Mouse (Mus musculus) limb, embryonic 12.5 days (tissue): ENCODE data around the gene Ppp4r3b. TPM values are rescaled to one million over a fixed set of nuclear protein-coding genes. Genes with fewer than 3 reads are reported as not detected.

Experiments used
- ATAC-seq: fragments of 200-750 bp; cut with Nextera tagmentation; 2 replicates; pipeline ENCODE4 v1.8.0; 2017; ENCODE audit warnings: low read depth, moderate TSS enrichment; ENCODE audit not compliant: insufficient number of reproducible peaks, insufficient read depth, low FRiP score, low TSS enrichment
- H3K27ac ChIP-seq: fragments of 300-500 bp; sonication (generic); 2 replicates; pipeline ENCODE4 v1.5.1; 2016; ENCODE audit warnings: mild to moderate bottlenecking, moderate library complexity
- H3K27me3 ChIP-seq: fragments of 300-500 bp; sonication (generic); 2 replicates; pipeline ENCODE4 v1.6.1; 2016; ENCODE audit warnings: mild to moderate bottlenecking, moderate library complexity
- H3K36me3 ChIP-seq: fragments of 300-500 bp; sonication (generic); 2 replicates; pipeline ENCODE4 v1.6.1; 2016; ENCODE audit warnings: mild to moderate bottlenecking, moderate library complexity
- H3K4me1 ChIP-seq: fragments of 300-500 bp; sonication (generic); replicated peaks from 2 replicates; pipeline ENCODE4 v1.6.1; 2016
- H3K4me2 ChIP-seq: fragments of 300-500 bp; sonication (generic); 2 replicates; pipeline ENCODE4 v1.6.1; 2016; ENCODE audit warnings: mild to moderate bottlenecking, moderate library complexity
- H3K4me3 ChIP-seq: fragments of 300-500 bp; sonication (generic); replicated peaks from 2 replicates; pipeline ENCODE4 v1.5.1; 2016; ENCODE audit warnings: mild to moderate bottlenecking
- H3K9ac ChIP-seq: fragments of 300-500 bp; sonication (generic); replicated peaks from 2 replicates; pipeline ENCODE4 v1.6.1; 2016; ENCODE audit warnings: mild to moderate bottlenecking, moderate library complexity
- H3K9me3 ChIP-seq: fragments of 300-500 bp; sonication (generic); 2 replicates; pipeline ENCODE4 v1.6.1; 2016; ENCODE audit warnings: mild to moderate bottlenecking, moderate library complexity
- WGBS: fragments of 180-500 bp; shearing (Covaris S2); methylation state at CpG from one replicate; pipeline ENCODE4 v1.1.7; 2016; 5-methylcytosine and 5-hydroxymethylcytosine counted together
- polyA plus RNA-seq: library from polyadenylated mRNA; unstranded; fragments of >200 nt; fragmentation: Nextera tagmentation; extraction: Ambion mirVana; gene quantifications from 2 replicates; pipeline ENCODE4 v1.2.1, GENCODE M21; 2016

Ppp4r3b gene
- polyA plus RNA-seq, 1 experiment from 2014 or later = 110 TPM

- no peak overlapping the region for H3K4me2 ChIP-seq
- H3K4me1 ChIP-seq = no peaks in the 10 kb centered on the region
- H3K9ac ChIP-seq = no peak overlapping the region
- 93% methylated on average over 3 of the region's 3 CpGs for WGBS
- peaks cover 39% of the 10 kb centered on the region for H3K36me3 ChIP-seq
- no peak for ATAC-seq
- H3K27ac ChIP-seq = no peak overlapping the region
- H3K4me3 ChIP-seq = no peak overlapping the region
- H3K9me3 ChIP-seq = no peaks in the 10 kb centered on the region
- no peaks in the 10 kb centered on the region for H3K27me3 ChIP-seq
Observed at GRCm38 (mm10) chr11:29180657-29181056, 8.0 kb downstream of the Ppp4r3b start.

- Histone ChIP-seq H3K36me3 (peaks cover 50% of the 10 kb centered on the region), H3K4me1 (no peaks in the 10 kb centered on the region), H3K9me3 (no peaks in the 10 kb centered on the region), H3K27ac (no peak overlapping the region), H3K9ac (no peak overlapping the region), H3K4me2 (no peak overlapping the region), H3K27me3 (no peaks in the 10 kb centered on the region), H3K4me3 (no peak overlapping the region)
- 96% methylated on average over 5 of the region's 5 CpGs for WGBS
- no peak for ATAC-seq
Observed at GRCm38 (mm10) chr11:29181751-29182150, 9.1 kb downstream of the Ppp4r3b start.

GRCm38 (mm10) chr11:29188981-29189380 is 16.3 kb downstream of the Ppp4r3b start:
- H3K36me3 ChIP-seq = peaks cover 56% of the 10 kb centered on the region
- no peak overlapping the region for H3K9ac ChIP-seq
- 91% methylated on average over 2 of the region's 2 CpGs for WGBS

GRCm38 (mm10) chr11:29203653-29204052 is 31.0 kb downstream of the Ppp4r3b start:
- 87% methylated on average over 5 of the region's 5 CpGs for WGBS
- Histone ChIP-seq H3K9ac (no peak overlapping the region), H3K4me1 (no peaks in the 10 kb centered on the region), H3K36me3 (peaks cover 54% of the 10 kb centered on the region), H3K27ac (no peak overlapping the region), H3K9me3 (no peaks in the 10 kb centered on the region), H3K27me3 (no peaks in the 10 kb centered on the region), H3K4me3 (no peak overlapping the region), H3K4me2 (no peak overlapping the region)
- ATAC-seq = no peak

More at GRCm38 (mm10) chr11:29188981-29189380, 16.3 kb downstream of the Ppp4r3b start:
- Histone ChIP-seq H3K27me3 (no peaks in the 10 kb centered on the region), H3K4me3 (no peak overlapping the region), H3K4me1 (no peaks in the 10 kb centered on the region), H3K4me2 (no peak overlapping the region), H3K9me3 (no peaks in the 10 kb centered on the region), H3K27ac (no peak overlapping the region)
- no peak for ATAC-seq

GRCm38 (mm10) chr11:29209774-29210173 is 37.1 kb downstream of the Ppp4r3b start:
- no peaks in the 10 kb centered on the region for H3K4me1 ChIP-seq
- H3K36me3 ChIP-seq = peaks cover 46% of the 10 kb centered on the region
- no peak for ATAC-seq
- H3K4me2 ChIP-seq = no peak overlapping the region
- WGBS = 99% methylated on average over 2 of the region's 2 CpGs
- H3K9ac ChIP-seq = no peak overlapping the region
- no peaks in the 10 kb centered on the region for H3K9me3 ChIP-seq
- no peak overlapping the region for H3K27ac ChIP-seq
- H3K4me3 ChIP-seq = no peak overlapping the region
- H3K27me3 ChIP-seq = no peaks in the 10 kb centered on the region

- WGBS = 97% methylated on average over 2 of the region's 2 CpGs
- Histone ChIP-seq H3K27ac (no peak overlapping the region), H3K27me3 (no peaks in the 10 kb centered on the region), H3K9me3 (no peaks in the 10 kb centered on the region), H3K36me3 (peaks cover 80% of the 10 kb centered on the region), H3K9ac (no peak overlapping the region), H3K4me2 (no peak overlapping the region), H3K4me3 (no peak overlapping the region), H3K4me1 (no peaks in the 10 kb centered on the region)
- no peak for ATAC-seq
Observed at GRCm38 (mm10) chr11:29216196-29216595, 43.5 kb downstream of the Ppp4r3b start.

GRCm38 (mm10) chr11:29219055-29219454 is 46.4 kb downstream of the Ppp4r3b start:
- H3K27me3 ChIP-seq = no peaks in the 10 kb centered on the region
- no peak overlapping the region for H3K27ac ChIP-seq
- no peak for ATAC-seq
- no peak overlapping the region for H3K4me2 ChIP-seq
- no peaks in the 10 kb centered on the region for H3K4me1 ChIP-seq
- no peak overlapping the region for H3K9ac ChIP-seq
- peaks cover 85% of the 10 kb centered on the region for H3K36me3 ChIP-seq
- H3K9me3 ChIP-seq = no peaks in the 10 kb centered on the region
- H3K4me3 ChIP-seq = no peak overlapping the region

- Histone ChIP-seq H3K4me2 (no peak overlapping the region), H3K4me3 (no peak overlapping the region), H3K9me3 (no peaks in the 10 kb centered on the region), H3K36me3 (peaks cover 77% of the 10 kb centered on the region), H3K27ac (no peak overlapping the region), H3K9ac (no peak overlapping the region), H3K4me1 (no peaks in the 10 kb centered on the region), H3K27me3 (no peaks in the 10 kb centered on the region)
- WGBS = 91% methylated on average over 5 of the region's 5 CpGs
- no peak for ATAC-seq
Observed at GRCm38 (mm10) chr11:29222310-29222709, 49.6 kb downstream of the Ppp4r3b start.

GRCm38 (mm10) chr11:29224754-29225153 is 52.1 kb downstream of the Ppp4r3b start:
- Histone ChIP-seq H3K4me3 (no peak overlapping the region), H3K36me3 (peaks cover 82% of the 10 kb centered on the region), H3K9ac (no peak overlapping the region), H3K4me2 (no peak overlapping the region), H3K27me3 (no peaks in the 10 kb centered on the region), H3K4me1 (no peaks in the 10 kb centered on the region), H3K27ac (no peak overlapping the region), H3K9me3 (no peaks in the 10 kb centered on the region)
- ATAC-seq = no peak
- 95% methylated on average over 2 of the region's 2 CpGs for WGBS

- Histone ChIP-seq H3K4me3 (no peak overlapping the region), H3K27me3 (no peaks in the 10 kb centered on the region)
- no peak for ATAC-seq
Observed at GRCm38 (mm10) chr11:29228957-29229356, 56.3 kb downstream of the Ppp4r3b start.

GRCm38 (mm10) chr11:29233569-29233968 is 60.9 kb downstream of the Ppp4r3b start:
- Histone ChIP-seq H3K27me3 (no peaks in the 10 kb centered on the region), H3K9ac (no peak overlapping the region), H3K9me3 (no peaks in the 10 kb centered on the region), H3K36me3 (peaks cover 52% of the 10 kb centered on the region), H3K27ac (no peak overlapping the region), H3K4me1 (no peaks in the 10 kb centered on the region), H3K4me3 (no peak overlapping the region), H3K4me2 (no peak overlapping the region)
- no peak; the same call in 1 of the 2 replicates for ATAC-seq
- 58% methylated on average over 1 of the region's 1 CpGs for WGBS

More at GRCm38 (mm10) chr11:29228957-29229356, 56.3 kb downstream of the Ppp4r3b start:
- H3K27ac ChIP-seq = no peak overlapping the region
- H3K4me1 ChIP-seq = no peaks in the 10 kb centered on the region
- H3K9ac ChIP-seq = no peak overlapping the region
- H3K9me3 ChIP-seq = no peaks in the 10 kb centered on the region
- no peak overlapping the region for H3K4me2 ChIP-seq
- 92% methylated on average over 2 of the region's 2 CpGs for WGBS
- H3K36me3 ChIP-seq = peaks cover 78% of the 10 kb centered on the region

GRCm38 (mm10) chr11:29237364-29237763 is 64.7 kb downstream of the Ppp4r3b start:
- Histone ChIP-seq H3K36me3 (peaks cover 30% of the 10 kb centered on the region), H3K27ac (no peak overlapping the region), H3K9me3 (no peaks in the 10 kb centered on the region), H3K4me2 (no peak overlapping the region), H3K9ac (no peak overlapping the region), H3K4me1 (no peaks in the 10 kb centered on the region), H3K4me3 (no peak overlapping the region), H3K27me3 (no peaks in the 10 kb centered on the region)
- ATAC-seq = no peak
